Mouse (Mus musculus) ES-Bruce4 (cell line): ENCODE data around the gene Itgb8. TPM values are rescaled to one million over a fixed set of nuclear protein-coding genes. Genes with fewer than 3 reads are reported as not detected.

Source experiments
- H3K27ac ChIP-seq: 2 replicates; pipeline ENCODE4 v1.5.1; 2012; ENCODE audit warnings: low read length, inconsistent platforms; ENCODE audit not compliant: insufficient read depth
- H3K27me3 ChIP-seq: 2 replicates; pipeline ENCODE4 v1.6.1; 2012; ENCODE audit warnings: mild to moderate bottlenecking, low read length, inconsistent platforms; ENCODE audit not compliant: control insufficient read depth, poor library complexity, insufficient read depth, severe bottlenecking
- H3K36me3 ChIP-seq: 2 replicates; pipeline ENCODE4 v1.6.1; 2012; ENCODE audit warnings: inconsistent platforms, mild to moderate bottlenecking, low read length, moderate library complexity; ENCODE audit not compliant: control insufficient read depth, poor library complexity, insufficient read depth, severe bottlenecking
- H3K4me1 ChIP-seq: one replicate; pipeline ENCODE4 v1.8.1; 2011; ENCODE audit warnings: low read length; ENCODE audit not compliant: control insufficient read depth, insufficient read depth
- H3K4me3 ChIP-seq: 2 replicates; pipeline ENCODE4 v1.5.1; 2011; ENCODE audit warnings: low read depth, mild to moderate bottlenecking, low read length
- H3K9ac ChIP-seq: 2 replicates; pipeline ENCODE4 v1.6.1; 2012; ENCODE audit warnings: low read depth, mild to moderate bottlenecking, inconsistent platforms; ENCODE audit not compliant: poor library complexity, severe bottlenecking
- H3K9me3 ChIP-seq: replicated peaks from 2 replicates; pipeline ENCODE4 v1.6.1; 2012; ENCODE audit warnings: mild to moderate bottlenecking, low read length, inconsistent platforms; ENCODE audit not compliant: control insufficient read depth, poor library complexity, insufficient read depth, severe bottlenecking
- CTCF ChIP-seq: IDR thresholded peaks from one replicate; pipeline ENCODE4 v1.8.1; 2011; ENCODE audit warnings: low read depth, low read length
- EP300 ChIP-seq: IDR thresholded peaks from 2 replicates; pipeline ENCODE4 v1.6.1; 2011; ENCODE audit warnings: low read depth, low read length; ENCODE audit not compliant: insufficient read depth
- POLR2A ChIP-seq: IDR thresholded peaks from one replicate; pipeline ENCODE4 v1.8.1; 2011; ENCODE audit warnings: low read length; ENCODE audit not compliant: insufficient read depth
- polyA plus RNA-seq: library from polyadenylated mRNA; stranded (reverse); fragments of >200 nt; gene quantifications from 2 replicates; pipeline ENCODE4 v1.2.4, GENCODE M21; 2011; ENCODE audit warnings: low read depth; ENCODE audit not compliant: missing spikeins, insufficient read depth, insufficient read length

The Itgb8 gene
- polyA plus RNA-seq, 1 experiment: 1.2 TPM

DNA sequence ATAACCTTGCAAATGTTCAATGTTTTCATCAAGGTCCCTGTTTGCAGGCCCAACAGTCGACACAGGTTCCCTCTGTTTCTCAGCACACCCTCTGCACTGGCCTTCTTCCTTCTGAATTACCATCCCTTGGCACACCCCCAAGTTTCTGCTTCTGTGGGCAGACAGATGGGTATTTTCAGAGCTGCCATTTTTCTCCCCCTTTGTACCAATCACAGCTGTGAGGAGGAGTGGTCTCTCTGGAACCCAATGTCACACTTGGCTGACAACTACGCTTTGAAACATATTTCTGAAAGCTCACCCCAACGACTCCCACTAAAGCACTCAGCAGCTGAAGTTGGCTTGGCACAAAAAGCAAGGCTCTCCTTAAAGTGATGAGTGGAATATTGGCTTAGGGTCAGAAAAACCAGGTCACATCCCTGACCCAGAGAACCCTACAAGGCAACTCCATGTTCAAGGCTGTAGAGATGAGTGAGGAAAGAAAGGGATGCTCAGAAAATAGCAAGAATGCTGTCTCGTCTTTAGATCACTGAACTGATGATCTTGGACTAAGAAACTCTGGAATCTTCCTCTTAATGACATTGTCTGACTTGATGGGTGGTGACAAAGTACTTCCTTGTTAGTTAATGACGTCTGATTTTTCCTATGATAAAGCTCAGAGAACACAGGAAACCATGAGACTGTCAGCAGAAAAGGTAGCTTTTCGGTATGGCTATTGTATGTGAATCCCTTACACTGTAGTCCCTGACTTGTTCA, 31.7 kb downstream of the Itgb8 start:
- no peak for TF ChIP-seq CTCF
- TF ChIP-seq POLR2A: no peak
- TF ChIP-seq EP300: no peak
- no peak overlapping the region for H3K4me3 ChIP-seq
- H3K9ac ChIP-seq: no peak overlapping the region
- no peak overlapping the region for H3K27ac ChIP-seq
- H3K9me3 ChIP-seq: no peaks in the 10 kb centered on the region
- no peaks in the 10 kb centered on the region for H3K36me3 ChIP-seq
- no peaks in the 10 kb centered on the region for H3K27me3 ChIP-seq
- no peaks in the 10 kb centered on the region for H3K4me1 ChIP-seq

- H3K4me1 ChIP-seq: no peaks in the 10 kb centered on the region
- TF ChIP-seq CTCF: no peak
- no peak for TF ChIP-seq POLR2A
- no peak for TF ChIP-seq EP300
- no peaks in the 10 kb centered on the region for H3K36me3 ChIP-seq
Measured at GRCm38 (mm10) chr12:119204411-119204810, 34.2 kb downstream of the Itgb8 start.

DNA sequence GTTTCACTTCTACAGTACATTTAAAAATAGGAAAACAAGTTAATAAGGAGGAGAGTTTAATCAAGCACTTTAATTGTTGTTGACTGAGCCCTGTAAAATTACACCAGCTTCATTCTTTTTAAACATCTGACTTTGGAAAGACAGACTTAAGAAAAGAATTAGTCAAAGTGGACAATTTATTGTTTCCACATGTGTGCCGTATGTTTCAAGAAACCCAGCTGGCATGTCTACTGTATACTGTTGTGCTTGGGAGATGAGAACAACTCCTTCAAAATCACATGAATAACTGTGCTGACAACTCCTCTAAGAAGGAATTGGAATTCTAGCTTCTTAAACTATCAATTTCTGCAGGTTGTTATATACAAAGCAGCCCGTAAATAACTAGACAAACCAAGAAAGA, 35.8 kb downstream of the Itgb8 start:
- TF ChIP-seq EP300 (no peak), POLR2A (no peak), CTCF (no peak)
- no peaks in the 10 kb centered on the region for H3K9me3 ChIP-seq
- H3K27me3 ChIP-seq: no peaks in the 10 kb centered on the region
- H3K4me3 ChIP-seq: no peak overlapping the region
- no peak overlapping the region for H3K27ac ChIP-seq
- H3K4me1 ChIP-seq: no peaks in the 10 kb centered on the region
- H3K9ac ChIP-seq: no peak overlapping the region
- H3K36me3 ChIP-seq: no peaks in the 10 kb centered on the region

More at GRCm38 (mm10) chr12:119204411-119204810, 34.2 kb downstream of the Itgb8 start:
- Histone ChIP-seq H3K27ac (no peak overlapping the region), H3K4me3 (no peak overlapping the region), H3K9me3 (no peaks in the 10 kb centered on the region), H3K27me3 (no peaks in the 10 kb centered on the region), H3K9ac (no peak overlapping the region)

GRCm38 (mm10) chr12:119195145-119195544, 43.5 kb downstream of the Itgb8 start:
- Histone ChIP-seq H3K27ac (no peak overlapping the region), H3K4me3 (no peak overlapping the region), H3K27me3 (no peaks in the 10 kb centered on the region), H3K9me3 (no peaks in the 10 kb centered on the region), H3K9ac (no peak overlapping the region), H3K36me3 (no peaks in the 10 kb centered on the region), H3K4me1 (no peaks in the 10 kb centered on the region)
- no peak for TF ChIP-seq POLR2A
- no peak for TF ChIP-seq CTCF
- no peak for TF ChIP-seq EP300

DNA sequence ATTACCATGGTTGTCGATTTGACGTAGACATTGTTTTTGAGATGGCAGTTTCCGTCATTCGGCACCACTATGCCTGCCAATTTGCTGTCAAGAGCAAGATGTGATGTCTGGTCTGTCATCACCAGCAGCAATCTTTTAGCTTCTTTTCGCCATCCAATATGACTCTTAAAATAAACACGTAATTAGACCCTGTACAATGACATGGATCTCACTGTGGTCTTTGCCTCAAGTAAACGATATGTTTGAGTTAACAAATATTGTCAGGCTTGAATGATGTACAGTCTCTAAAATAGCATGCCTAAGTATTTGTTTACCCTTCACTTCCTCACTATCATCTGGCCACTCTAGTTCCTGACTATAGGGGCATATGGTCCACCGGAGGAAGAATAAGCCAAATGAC, 48.8 kb downstream of the Itgb8 start:
- Histone ChIP-seq H3K27me3 (no peaks in the 10 kb centered on the region), H3K9me3 (no peaks in the 10 kb centered on the region), H3K4me3 (no peak overlapping the region), H3K27ac (no peak overlapping the region), H3K9ac (no peak overlapping the region), H3K36me3 (no peaks in the 10 kb centered on the region), H3K4me1 (no peaks in the 10 kb centered on the region)
- no peak for TF ChIP-seq EP300
- TF ChIP-seq POLR2A: no peak
- no peak for TF ChIP-seq CTCF

DNA sequence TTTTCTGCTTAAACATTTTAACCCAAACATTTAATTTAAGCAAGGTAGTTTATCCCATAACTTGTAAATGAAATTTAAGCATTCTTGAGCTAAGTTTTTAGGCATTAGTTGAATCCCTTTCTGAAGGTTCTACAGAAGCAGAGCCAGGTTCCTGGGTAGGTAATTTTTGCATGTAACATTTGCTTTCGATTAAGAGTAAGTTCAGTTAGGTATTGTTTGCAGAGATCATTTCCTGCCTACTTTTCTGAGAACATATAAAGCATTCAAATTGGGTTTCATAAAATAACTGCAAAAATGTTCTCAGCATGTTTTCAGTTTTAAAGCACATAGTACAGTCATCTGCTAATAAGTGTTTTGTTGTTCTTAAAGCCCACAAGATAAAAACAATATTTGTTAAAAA, 53.2 kb downstream of the Itgb8 start:
- no peak for TF ChIP-seq EP300
- TF ChIP-seq CTCF: no peak
- no peak for TF ChIP-seq POLR2A
- H3K4me3 ChIP-seq: no peak overlapping the region
- no peaks in the 10 kb centered on the region for H3K4me1 ChIP-seq
- no peaks in the 10 kb centered on the region for H3K9me3 ChIP-seq
- H3K9ac ChIP-seq: no peak overlapping the region
- H3K27ac ChIP-seq: no peak overlapping the region
- no peaks in the 10 kb centered on the region for H3K27me3 ChIP-seq
- no peaks in the 10 kb centered on the region for H3K36me3 ChIP-seq
